Mouse (Mus musculus) kidney, adult 2 months (tissue): ENCODE results near the gene Sema5a.

ENCODE experiments used
- CTCF ChIP-seq: fragments of 200-500 bp; conservative IDR thresholded peaks from 2 replicates; pipeline ENCODE4 v1.5.1; 2011; ENCODE audit warnings: low read depth, mild to moderate bottlenecking, control low read depth, low read length, moderate library complexity, mixed read lengths; ENCODE audit not compliant: insufficient read depth, insufficient read length
- POLR2A ChIP-seq: fragments of 200-500 bp; IDR thresholded peaks from one replicate; pipeline ENCODE4 v1.6.1; 2011; ENCODE audit warnings: low read depth, low read length, control low read depth

- TF ChIP-seq CTCF: no peak
- no peak for TF ChIP-seq POLR2A
Observed at GRCm38 (mm10) chr15:32328370-32329004, 83.9 kb downstream of the Sema5a start.
